Mouse (Mus musculus): ENCODE data around the gene Hpd.

DNA sequence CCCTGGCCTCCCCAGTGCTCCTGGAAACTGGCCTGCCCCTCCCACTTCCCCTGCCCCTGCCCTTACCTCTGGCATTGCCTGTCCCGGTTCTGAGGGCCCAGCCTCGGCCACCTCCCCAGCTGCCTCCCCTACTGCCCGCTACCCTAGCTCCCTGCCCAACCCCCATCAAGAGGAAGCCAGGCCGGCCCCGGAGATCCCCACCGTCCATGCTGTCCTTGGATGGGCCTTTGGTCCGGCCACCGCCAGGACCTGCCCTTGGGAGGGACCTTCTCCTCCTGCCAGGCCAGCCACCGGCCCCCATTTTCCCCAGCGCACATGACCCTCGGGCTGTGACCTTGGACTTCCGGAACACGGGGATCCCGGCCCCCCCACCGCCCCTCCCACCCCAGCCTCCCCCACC lies 22.2 kb downstream of the Hpd start:
- TF ChIP-seq POLR2A (IDR thresholded peaks at IDR 0.05; ENCODE audit: low read depth, low read length) = no peak
- TF ChIP-seq CTCF (IDR thresholded peaks at IDR 0.05; ENCODE audit: extremely low read depth, insufficient read length, insufficient replicate concordance, low read depth, low read length) = no peak
